Mouse (Mus musculus): ENCODE measurements at regions not wholly inside any gene's neighbourhood (a gene's known extent, or its start where the extent isn't known, plus 50 kb on each side); places are given as distances from the start of the nearest gene placed in this dataset.

DNA sequence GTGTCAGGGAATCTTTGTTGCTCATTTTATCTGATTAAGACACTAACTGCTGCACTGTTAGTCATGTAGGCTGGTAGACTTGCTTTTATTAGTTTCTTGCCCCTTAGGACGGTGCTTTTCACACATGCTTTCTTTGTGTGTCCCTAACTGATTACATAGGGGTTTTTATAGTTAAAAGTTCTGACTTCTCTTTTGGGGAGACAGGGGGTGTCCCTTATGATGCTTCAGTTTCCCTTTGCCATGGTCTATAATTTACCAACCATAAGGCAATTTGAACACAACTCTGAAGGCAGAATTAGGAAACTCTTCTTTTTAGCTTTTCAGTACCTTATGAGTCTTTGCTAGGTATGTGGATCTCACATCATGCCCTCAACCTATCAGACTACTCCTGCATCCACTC lies 239.8 kb upstream of the Pfkp start:
- TF ChIP-seq CTCF (IDR thresholded peaks at IDR 0.05; ENCODE audit: low read depth), result no peak
- TF ChIP-seq EP300 (IDR thresholded peaks at IDR 0.05; ENCODE audit: low read depth), result no peak
